Mouse (Mus musculus) adrenal gland, postnatal 10 days (tissue): ENCODE data around the gene Appl1. TPM values are rescaled to one million over a fixed set of nuclear protein-coding genes. Genes with fewer than 3 reads are reported as not detected.

Source experiments
- total RNA-seq, 2 experiments: library from RNA; stranded (reverse); gene quantifications; 2 replicates each; pipeline ENCODE4 v1.2.3; 2021

Appl1 gene
- total RNA-seq, 2 experiments from 2014 or later = 25.8 to 32.7 TPM

Other genes with a start within 250 kb of the Appl1 start
- 1 to 10 TPM in 1 of 2 experiments, under 1 TPM in 1; 0.45 to 4.8 TPM for gene Asb14, start 76.7 kb downstream of the Appl1 start, total RNA-seq
- gene Hesx1, start 23.2 kb upstream of the Appl1 start, total RNA-seq = under 1 TPM in 1 of 2 experiments, not detected in 1; 0.36 TPM
- gene Il17rd, start 67.7 kb upstream of the Appl1 start, total RNA-seq = 1 to 10 TPM; 3.9 to 4.7 TPM
- 10 to 100 TPM; 36.5 to 37.3 TPM for gene Arhgef3, start 143.7 kb upstream of the Appl1 start, total RNA-seq